Mouse (Mus musculus) heart, adult 2 months (tissue): ENCODE measurements around the gene Jmjd7.

Experiments
- CTCF ChIP-seq: fragments of 200-600 bp; IDR thresholded peaks from 2 replicates; pipeline ENCODE4 v1.8.1; 2022; ENCODE audit warnings: antibody characterized with exemption, mild to moderate bottlenecking, moderate library complexity
- POLR2A ChIP-seq: fragments of 200-500 bp; IDR thresholded peaks from 2 replicates; pipeline ENCODE4 v1.6.1; 2011; ENCODE audit warnings: mild to moderate bottlenecking, low read depth, low read length, control low read depth; ENCODE audit not compliant: insufficient read depth

GRCm38 (mm10) chr2:120024337-120024736 is 2.9 kb upstream of the Jmjd7 start:
- TF ChIP-seq CTCF = no peak
- no peak for TF ChIP-seq POLR2A
